Mouse (Mus musculus): ENCODE data around the gene Mrpl55.

- TF ChIP-seq CTCF (IDR thresholded peaks at IDR 0.05; ENCODE audit: extremely low read depth, insufficient read depth, low read length): peak; percentile 60
- TF ChIP-seq POLR2A (IDR thresholded peaks at IDR 0.05; ENCODE audit: extremely low read depth, insufficient read depth, low read length): no peak
These were observed 28.0 kb downstream of the Mrpl55 start for GRCm38 (mm10) chr11:59230144-59230760.

Measured in cortical plate, adult 2 months (tissue).